Mouse (Mus musculus) heart, postnatal 0 days (tissue): ENCODE results near the gene Cdhr2.

Source experiments
- CTCF ChIP-seq: IDR thresholded peaks from 2 replicates; pipeline ENCODE4 v1.5.1; 2016; ENCODE audit warnings: antibody characterized with exemption, control low read depth, low read depth
- EP300 ChIP-seq: IDR thresholded peaks from 2 replicates; pipeline ENCODE4 v1.6.1; 2016; ENCODE audit warnings: antibody characterized with exemption, low read depth

GRCm38 (mm10) chr13:54757093-54757830 is 56.0 kb downstream of the Cdhr2 start:
- no peak for TF ChIP-seq CTCF
- TF ChIP-seq EP300: no peak
